Mouse (Mus musculus) stomach, postnatal 0 days (tissue): Measurements from ENCODE around the gene Tmem41a.

Experiments
- CTCF ChIP-seq: IDR thresholded peaks from 2 replicates; pipeline ENCODE4 v1.5.1; 2016; ENCODE audit warnings: antibody characterized with exemption, low read depth, mild to moderate bottlenecking, moderate library complexity
- EP300 ChIP-seq: optimal IDR thresholded peaks from 2 replicates; pipeline ENCODE3; 2016; ENCODE audit warnings: antibody characterized with exemption

GRCm38 (mm10) chr16:21946761-21947715 is at the start of gene Tmem41a:
- TF ChIP-seq CTCF, result no peak
- TF ChIP-seq EP300, result no peak
